Mouse (Mus musculus) naive thymus-derived CD4-positive, alpha-beta T cell, adult 2 months (primary cell): Measurements from ENCODE around the gene Arid1b.

Experiments
- DNase-seq: peaks from one replicate; pipeline ENCODE4 v3.0.0-alpha.2; 2011; ENCODE audit warnings: low read depth

Gene Arid1b

GRCm38 (mm10) chr17:4995561-4996051 lies 1.5 kb downstream of the Arid1b start:
- peak; percentile 78 for DNase-seq

- DNase-seq: peak; percentile 66
Observed at GRCm38 (mm10) chr17:4996121-4996813, 2.1 kb downstream of the Arid1b start.

- DNase-seq: peak; percentile 55
Observed at GRCm38 (mm10) chr17:4996814-4997549, 2.9 kb downstream of the Arid1b start.

GRCm38 (mm10) chr17:4997968-4998367 lies 3.8 kb downstream of the Arid1b start:
- no peak for DNase-seq

- no peak for DNase-seq
Observed at GRCm38 (mm10) chr17:4999256-4999655, 5.1 kb downstream of the Arid1b start.

- no peak for DNase-seq
Observed at GRCm38 (mm10) chr17:5000001-5000400, 5.9 kb downstream of the Arid1b start.

GRCm38 (mm10) chr17:5000871-5001270 lies 6.7 kb downstream of the Arid1b start:
- DNase-seq: no peak

- no peak for DNase-seq
Observed at GRCm38 (mm10) chr17:5001531-5002131, 7.5 kb downstream of the Arid1b start.

GRCm38 (mm10) chr17:5002937-5003508 lies 8.9 kb downstream of the Arid1b start:
- no peak for DNase-seq

GRCm38 (mm10) chr17:5004266-5004665 lies 10.1 kb downstream of the Arid1b start:
- no peak for DNase-seq

- no peak for DNase-seq
Observed at GRCm38 (mm10) chr17:5004706-5005105, 10.6 kb downstream of the Arid1b start.

GRCm38 (mm10) chr17:5005285-5005684 lies 11.2 kb downstream of the Arid1b start:
- DNase-seq: no peak

- DNase-seq: peak; percentile 97
Observed at GRCm38 (mm10) chr17:5007156-5007658, 13.1 kb downstream of the Arid1b start.

- no peak for DNase-seq
Observed at GRCm38 (mm10) chr17:5008236-5008635, 14.1 kb downstream of the Arid1b start.

GRCm38 (mm10) chr17:5008761-5009160 lies 14.6 kb downstream of the Arid1b start:
- no peak for DNase-seq

- DNase-seq: peak; percentile 78
Observed at GRCm38 (mm10) chr17:5009526-5010260, 15.6 kb downstream of the Arid1b start.

GRCm38 (mm10) chr17:5010781-5011180 lies 16.6 kb downstream of the Arid1b start:
- DNase-seq: no peak

GRCm38 (mm10) chr17:5012091-5012490 lies 18.0 kb downstream of the Arid1b start:
- no peak for DNase-seq

GRCm38 (mm10) chr17:5012517-5012916 lies 18.4 kb downstream of the Arid1b start:
- DNase-seq: no peak

GRCm38 (mm10) chr17:5014327-5014957 lies 20.3 kb downstream of the Arid1b start:
- DNase-seq: no peak

GRCm38 (mm10) chr17:5016404-5016803 lies 22.3 kb downstream of the Arid1b start:
- DNase-seq: no peak
